ENCODE assay signal across 9 mouse cellular contexts in genomic region chr3:30514051-30514754, GRCm38 (mm10). TPM values are rescaled to one million over a fixed set of nuclear protein-coding genes. Genes with fewer than 3 reads are reported as not detected.
DNase-seq lines count a peak whose midpoint lies in the region; ATAC-seq lines count a peak whose summit lies in the region.
"Had no signal": no experiment of that assay in that cellular context is flagged by ENCODE, and none has a peak within 500 bp of the region (broad histone marks: within the 10 kb centered on the region; RNA-seq: fewer than 3 reads in every experiment).

No protein-coding gene starts in this region.

- no peaks in the 10 kb centered on the region for H3K36me3 ChIP-seq in embryonic facial prominence, embryonic 13.5 days
- H3K36me3 ChIP-seq in hindbrain, embryonic 12.5 days = no peaks in the 10 kb centered on the region
- H3K36me3 ChIP-seq in neural tube, embryonic 14.5 days (ENCODE audit: control insufficient read depth, insufficient read depth, low read length) = no peaks in the 10 kb centered on the region

- under 1% methylated on average over 52 of the region's 52 CpGs for WGBS in embryonic facial prominence, embryonic 13.5 days
- under 1% methylated on average over 52 of the region's 52 CpGs for WGBS in hindbrain, embryonic 12.5 days
- under 1% methylated on average over 52 of the region's 52 CpGs for WGBS in neural tube, embryonic 14.5 days

- peaks cover 26% of the 10 kb centered on the region for H3K4me1 ChIP-seq in embryonic facial prominence, embryonic 13.5 days
- H3K4me1 ChIP-seq in hindbrain, embryonic 12.5 days = peaks cover 34% of the 10 kb centered on the region
- H3K4me1 ChIP-seq in neural tube, embryonic 14.5 days (ENCODE audit: control insufficient read depth, insufficient read depth, low read length) = peaks cover 12% of the 10 kb centered on the region; the same call in 1 of the 2 replicates

- H3K27ac ChIP-seq in embryonic facial prominence, embryonic 13.5 days = no peak overlapping the region; the same call in 1 of the 2 replicates
- peak overlapping the region; percentile 76 for H3K27ac ChIP-seq in hindbrain, embryonic 12.5 days
- H3K27ac ChIP-seq in neural tube, embryonic 14.5 days (ENCODE audit: low read depth, low read length) = no peak overlapping the region

- peaks cover 85% of the 10 kb centered on the region for H3K27me3 ChIP-seq in embryonic facial prominence, embryonic 13.5 days
- peaks cover 62% of the 10 kb centered on the region for H3K27me3 ChIP-seq in hindbrain, embryonic 12.5 days
- H3K27me3 ChIP-seq in neural tube, embryonic 14.5 days (ENCODE audit: control insufficient read depth, insufficient read depth, low read length) = peaks cover 45% of the 10 kb centered on the region

- DNase-seq in kidney, adult 18-20 months = peak; percentile 62
- DNase-seq in kidney, adult 11 months = no peak
- peak; percentile 13 for DNase-seq in liver
- no peak for DNase-seq in natural killer cell, adult 2 months (ENCODE audit: low spot score in 2 of 2)
- no peak for DNase-seq in ovary, adult 18-20 months (ENCODE audit: low spot score)

- H3K9ac ChIP-seq in embryonic facial prominence, embryonic 13.5 days = peak overlapping the region; percentile 57
- peak overlapping the region; percentile 63 for H3K9ac ChIP-seq in hindbrain, embryonic 12.5 days
- no peak overlapping the region for H3K9ac ChIP-seq in neural tube, embryonic 14.5 days (replicated peaks; ENCODE audit: low read depth, low read length)

- H3K9me3 ChIP-seq in embryonic facial prominence, embryonic 13.5 days = no peaks in the 10 kb centered on the region
- H3K9me3 ChIP-seq in hindbrain, embryonic 12.5 days (replicated peaks) = no peaks in the 10 kb centered on the region
- H3K9me3 ChIP-seq in neural tube, embryonic 14.5 days (ENCODE audit: control insufficient read depth, low read length) = no peaks in the 10 kb centered on the region

- ATAC-seq in embryonic facial prominence, embryonic 13.5 days (ENCODE audit: insufficient number of reproducible peaks, insufficient read depth, low FRiP score, low TSS enrichment, low read depth) = no peak
- ATAC-seq in hindbrain, embryonic 12.5 days (ENCODE audit: low FRiP score) = peak; percentile 24
- peak; percentile 19 for ATAC-seq in neural tube, embryonic 14.5 days (ENCODE audit: low read depth)
- ATAC-seq: Patski had no signal

- peak overlapping the region; percentile 43 for H3K4me3 ChIP-seq in embryonic facial prominence, embryonic 13.5 days
- H3K4me3 ChIP-seq in hindbrain, embryonic 12.5 days = peak overlapping the region; percentile 37
- H3K4me3 ChIP-seq in neural tube, embryonic 14.5 days (ENCODE audit: low read depth, low read length) = peak overlapping the region; percentile 22

- peak overlapping the region; percentile 77 for H3K4me2 ChIP-seq in embryonic facial prominence, embryonic 13.5 days
- peak overlapping the region; percentile 64 for H3K4me2 ChIP-seq in hindbrain, embryonic 12.5 days (replicated peaks)
- peak overlapping the region; percentile 37 for H3K4me2 ChIP-seq in neural tube, embryonic 14.5 days (ENCODE audit: low read depth, low read length)

RNA-seq across cellular contexts. Expression of gene Mecom, which starts 33.6 kb away (rescaled TPM):
- polyA plus RNA-seq in embryonic facial prominence, embryonic 13.5 days (2015; fragmentation: Nextera tagmentation; extraction: Ambion mirVana) = 10.3 and 15.5 TPM in 2 replicates
- 44.4 and 47.0 TPM in 2 replicates for polyA plus RNA-seq in hindbrain, embryonic 12.5 days (2016; fragmentation: Nextera tagmentation; extraction: Ambion mirVana)
- polyA plus RNA-seq in neural tube, embryonic 14.5 days (2014; fragmentation: Nextera tagmentation; extraction: Ambion mirVana) = 6.4 and 8.5 TPM in 2 replicates

Comparison
In these comparisons a context has a peak if more than half of its experiments do, and no peak if none do; other contexts are left out.
1. DNase-seq: peak in kidney, adult 18-20 months (single experiment) and liver (single experiment); none in kidney, adult 11 months (single experiment), natural killer cell, adult 2 months (0 of 2) and ovary, adult 18-20 months (single experiment).
2. Peak in every context shown above with its lines, with median percentiles within 50 percentile points of each other: H3K4me2 ChIP-seq and H3K4me3 ChIP-seq.